Mouse (Mus musculus): ENCODE measurements around the gene Snai3. TPM values are rescaled to one million over a fixed set of nuclear protein-coding genes. Genes with fewer than 3 reads are reported as not detected.

Gene Snai3
- total and polyA plus RNA-seq, 2 experiments from 2014 or later = not detected

GRCm38 (mm10) chr8:122436146-122436545 is 24.4 kb downstream of the Snai3 start:
- ATAC-seq (no peak), DNase-seq (no peak)
- no peaks in the 10 kb centered on the region for H3K27me3 ChIP-seq (ENCODE audit: insufficient read depth, low read length)
- H3K36me3 ChIP-seq (ENCODE audit: insufficient read depth) = peaks cover 46% of the 10 kb centered on the region
- 0 out of 2 replicates have a peak, but pooled peaks cover 4% of the 10 kb centered on the region for H3K4me1 ChIP-seq (ENCODE audit: insufficient read depth)
- no peak for TF ChIP-seq CTCF (IDR thresholded peaks at IDR 0.05; ENCODE audit: low read depth)
- no peak overlapping the region for H3K4me2 ChIP-seq (ENCODE audit: low read depth)
- H3K9ac ChIP-seq = no peak overlapping the region
- no peak overlapping the region for H3K27ac ChIP-seq (ENCODE audit: low read depth, low read length)
- WGBS = 96% methylated on average over 9 of the region's 9 CpGs
- no peak overlapping the region for H3K4me3 ChIP-seq (ENCODE audit: low read depth, low read length)
- no peaks in the 10 kb centered on the region for H3K9me3 ChIP-seq (ENCODE audit: low read length)

GRCm38 (mm10) chr8:122435375-122435774 is 25.2 kb downstream of the Snai3 start:
- H3K4me3 ChIP-seq (ENCODE audit: low read depth, low read length) = no peak overlapping the region
- H3K36me3 ChIP-seq (ENCODE audit: insufficient read depth) = peaks cover 46% of the 10 kb centered on the region
- no peak for ATAC-seq
- H3K4me2 ChIP-seq (ENCODE audit: low read depth) = no peak overlapping the region
- no peak overlapping the region for H3K9ac ChIP-seq
- 0 out of 2 replicates have a peak, but pooled peaks cover 4% of the 10 kb centered on the region for H3K4me1 ChIP-seq (ENCODE audit: insufficient read depth)
- DNase-seq = no peak
- H3K27ac ChIP-seq (ENCODE audit: low read depth, low read length) = no peak overlapping the region
- H3K9me3 ChIP-seq (ENCODE audit: low read length) = no peaks in the 10 kb centered on the region
- H3K27me3 ChIP-seq (ENCODE audit: insufficient read depth, low read length) = no peaks in the 10 kb centered on the region
- WGBS = 93% methylated on average over 6 of the region's 6 CpGs
- TF ChIP-seq CTCF (IDR thresholded peaks at IDR 0.05; ENCODE audit: low read depth) = peak; percentile 55

- H3K36me3 ChIP-seq (ENCODE audit: insufficient read depth) = peaks cover 38% of the 10 kb centered on the region
- no peak overlapping the region for H3K4me3 ChIP-seq (ENCODE audit: low read depth, low read length)
- no peak overlapping the region for H3K4me2 ChIP-seq (ENCODE audit: low read depth)
- 0 out of 2 replicates have a peak, but pooled peaks cover 4% of the 10 kb centered on the region for H3K4me1 ChIP-seq (ENCODE audit: insufficient read depth)
- peak; percentile 18; the same call in 1 of the 2 replicates for TF ChIP-seq CTCF (IDR thresholded peaks at IDR 0.05; ENCODE audit: low read depth)
- WGBS = 65% methylated on average over 11 of the region's 11 CpGs
- H3K27ac ChIP-seq (ENCODE audit: low read depth, low read length) = no peak overlapping the region
- no peak overlapping the region for H3K9ac ChIP-seq
- H3K27me3 ChIP-seq (ENCODE audit: insufficient read depth, low read length) = no peaks in the 10 kb centered on the region
- ATAC-seq = peak; percentile 30; the same call in 1 of the 2 replicates
- no peaks in the 10 kb centered on the region for H3K9me3 ChIP-seq (ENCODE audit: low read length)
- DNase-seq = no peak
These were observed 27.1 kb downstream of the Snai3 start for GRCm38 (mm10) chr8:122433269-122433905.

- Histone ChIP-seq H3K9ac (peak within 1 kb of the TSS; percentile 33; the same call in 1 of the 2 replicates), H3K27ac (ENCODE audit: low read depth, low read length) (no peak within 1 kb of the TSS), H3K4me3 (ENCODE audit: low read depth, low read length) (peak within 1 kb of the TSS; percentile 21), H3K4me2 (ENCODE audit: low read depth) (peak within 1 kb of the TSS; percentile 47), H3K9me3 (ENCODE audit: low read length) (no peaks in the 10 kb centered on the region), H3K36me3 (ENCODE audit: insufficient read depth) (peaks cover 30% of the 10 kb centered on the region), H3K27me3 (ENCODE audit: insufficient read depth, low read length) (no peaks in the 10 kb centered on the region), H3K4me1 (ENCODE audit: insufficient read depth) (0 out of 2 replicates have a peak, but pooled peaks cover 4% of the 10 kb centered on the region)
- WGBS = 7% methylated on average over 45 of the region's 45 CpGs
- no peak for TF ChIP-seq CTCF (IDR thresholded peaks at IDR 0.05; ENCODE audit: low read depth)
- ATAC-seq (peak; percentile 72), DNase-seq (peak; percentile 17)
These were observed 27.9 kb downstream of the Snai3 start, which contains the start of gene Cyba for GRCm38 (mm10) chr8:122432443-122433268. Gene Cyba, minus strand, starts transcription at chr8:122432930.

- TF ChIP-seq CTCF (IDR thresholded peaks at IDR 0.05; ENCODE audit: low read depth) = no peak
- peaks cover 24% of the 10 kb centered on the region for H3K36me3 ChIP-seq (ENCODE audit: insufficient read depth)
- H3K27ac ChIP-seq (ENCODE audit: low read depth, low read length) = no peak overlapping the region
- 0 out of 2 replicates have a peak overlapping the region, but pooled peaks have one; percentile 33 for H3K9ac ChIP-seq
- H3K27me3 ChIP-seq (ENCODE audit: insufficient read depth, low read length) = no peaks in the 10 kb centered on the region
- H3K4me2 ChIP-seq (ENCODE audit: low read depth) = peak overlapping the region; percentile 47
- H3K4me3 ChIP-seq (ENCODE audit: low read depth, low read length) = peak overlapping the region; percentile 21; the same call in 1 of the 2 replicates
- DNase-seq (peak; percentile 8), ATAC-seq (0 out of 2 replicates have a peak, but pooled peaks have one; percentile 3)
- WGBS = 39% methylated on average over 18 of the region's 18 CpGs
- no peaks in the 10 kb centered on the region for H3K9me3 ChIP-seq (ENCODE audit: low read length)
- 0 out of 2 replicates have a peak, but pooled peaks cover 4% of the 10 kb centered on the region for H3K4me1 ChIP-seq (ENCODE audit: insufficient read depth)
These were observed 28.7 kb downstream of the Snai3 start for GRCm38 (mm10) chr8:122431694-122432442.

- no peak overlapping the region for H3K27ac ChIP-seq (ENCODE audit: low read depth, low read length)
- ATAC-seq (no peak), DNase-seq (no peak)
- no peaks in the 10 kb centered on the region for H3K27me3 ChIP-seq (ENCODE audit: insufficient read depth, low read length)
- peaks cover 13% of the 10 kb centered on the region for H3K36me3 ChIP-seq (ENCODE audit: insufficient read depth)
- TF ChIP-seq CTCF (IDR thresholded peaks at IDR 0.05; ENCODE audit: low read depth) = no peak
- H3K4me2 ChIP-seq (ENCODE audit: low read depth) = no peak overlapping the region
- H3K9ac ChIP-seq = no peak overlapping the region
- H3K9me3 ChIP-seq (ENCODE audit: low read length) = no peaks in the 10 kb centered on the region
- H3K4me1 ChIP-seq (ENCODE audit: insufficient read depth) = 0 out of 2 replicates have a peak, but pooled peaks cover 4% of the 10 kb centered on the region
- WGBS = 84% methylated on average over 3 of the region's 3 CpGs
- no peak overlapping the region for H3K4me3 ChIP-seq (ENCODE audit: low read depth, low read length)
These were observed 29.9 kb downstream of the Snai3 start for GRCm38 (mm10) chr8:122430646-122431045.

Measured in forebrain, postnatal 0 days (tissue).